Mouse (Mus musculus) v-Abl transformed pro-B cells (cell line): ENCODE data around the gene Vps26c.
"Not testable (repeated sequence)": the region's sequence is repeated elsewhere in the genome, so short reads cannot be mapped to it uniquely, and the experiment has no call there.

ENCODE experiments used
- in situ Hi-C, 2 experiments: fragments of 400-800 bp; cut with MboI; formaldehyde crosslinking; loops; one replicate each; pipeline ENCODE4 v1.15.1; 2025; ENCODE audit not compliant: unreplicated experiment in 2 of 2

Vps26c gene

GRCm38 (mm10) chr16:94508769-94509168 lies 17.9 kb downstream of the Vps26c start:
- in situ Hi-C loops: loop anchor here in 1 of 2 experiments (10.0 kb wide), 1 partner anchor 106 kb away; no protein-coding TSS in a partner anchor

- in situ Hi-C loops: loop anchor here in 1 of 2 experiments (10.0 kb wide), 1 partner anchor 108 kb away; no protein-coding TSS in a partner anchor
Measured at GRCm38 (mm10) chr16:94507071-94507470, 19.6 kb downstream of the Vps26c start.

- in situ Hi-C loops: loop anchor here in 1 of 2 experiments (10.0 kb wide), 1 partner anchor 111 kb away; no protein-coding TSS in a partner anchor
Measured at GRCm38 (mm10) chr16:94504192-94504591, 22.4 kb downstream of the Vps26c start.

- in situ Hi-C loops: no loop called here
Measured at GRCm38 (mm10) chr16:94497911-94498310, 28.7 kb downstream of the Vps26c start.

GRCm38 (mm10) chr16:94497176-94497575 lies 29.5 kb downstream of the Vps26c start:
- in situ Hi-C loops: not testable (repeated sequence)

- in situ Hi-C loops: no loop called here
Measured at GRCm38 (mm10) chr16:94489326-94489725, 37.3 kb downstream of the Vps26c start.

GRCm38 (mm10) chr16:94487341-94487740 lies 39.3 kb downstream of the Vps26c start:
- in situ Hi-C loops: no loop called here

- in situ Hi-C loops: no loop called here
Measured at GRCm38 (mm10) chr16:94484752-94485535, 41.7 kb downstream of the Vps26c start.

- in situ Hi-C loops: no loop called here
Measured at GRCm38 (mm10) chr16:94473086-94473822, 53.4 kb downstream of the Vps26c start.

GRCm38 (mm10) chr16:94472515-94472951 lies 54.1 kb downstream of the Vps26c start:
- in situ Hi-C loops: no loop called here

- in situ Hi-C loops: no loop called here
Measured at GRCm38 (mm10) chr16:94468391-94468790, 58.2 kb downstream of the Vps26c start.

- in situ Hi-C loops: no loop called here
Measured at GRCm38 (mm10) chr16:94467337-94468055, 59.1 kb downstream of the Vps26c start.

GRCm38 (mm10) chr16:94466317-94466716 lies 60.3 kb downstream of the Vps26c start:
- in situ Hi-C loops: not testable (repeated sequence)

GRCm38 (mm10) chr16:94465900-94466299 lies 60.7 kb downstream of the Vps26c start:
- in situ Hi-C loops: no loop called here

- in situ Hi-C loops: no loop called here
Measured at GRCm38 (mm10) chr16:94464067-94464466, 62.6 kb downstream of the Vps26c start.

GRCm38 (mm10) chr16:94454146-94454545 lies 72.5 kb downstream of the Vps26c start:
- in situ Hi-C loops: no loop called here

GRCm38 (mm10) chr16:94452768-94453167 lies 73.9 kb downstream of the Vps26c start:
- in situ Hi-C loops: no loop called here

- in situ Hi-C loops: no loop called here
Measured at GRCm38 (mm10) chr16:94451545-94452488, 74.8 kb downstream of the Vps26c start.

GRCm38 (mm10) chr16:94449632-94450031 lies 77.0 kb downstream of the Vps26c start:
- in situ Hi-C loops: loop anchor here in 1 of 2 experiments (25.0 kb wide), 1 partner anchor 412 kb away; no protein-coding TSS in a partner anchor
